Mouse (Mus musculus): Measurements from ENCODE around the gene Tor4a. TPM values are rescaled to one million over a fixed set of nuclear protein-coding genes. Genes with fewer than 3 reads are reported as not detected.

The Tor4a gene
- polyA plus RNA-seq, 1 experiment from 2014 or later: 25.6 TPM

- DNase-seq (ENCODE audit: low spot score): no peak
Measured at GRCm38 (mm10) chr2:25225811-25226379, 29.2 kb upstream of the Tor4a start.

GRCm38 (mm10) chr2:25224766-25225752 is 28.4 kb upstream of the Tor4a start:
- peak; percentile 100 for DNase-seq (ENCODE audit: low spot score)

GRCm38 (mm10) chr2:25224492-25224765 is 27.7 kb upstream of the Tor4a start, which contains the start of gene Tubb4b:
Tubb4b (minus strand) TSS chr2:25224702.
- no peak for DNase-seq (ENCODE audit: low spot score)

- DNase-seq (ENCODE audit: low spot score): peak; percentile 81
Measured at GRCm38 (mm10) chr2:25223681-25224491, 27.2 kb upstream of the Tor4a start.

GRCm38 (mm10) chr2:25221331-25221772 is 24.7 kb upstream of the Tor4a start:
- no peak for DNase-seq (ENCODE audit: low spot score)

GRCm38 (mm10) chr2:25218445-25218844 is 21.8 kb upstream of the Tor4a start, which contains the start of gene Fam166a:
Fam166a (plus strand) TSS chr2:25218745.
- DNase-seq (ENCODE audit: low spot score): no peak

GRCm38 (mm10) chr2:25217666-25218065 is 21.0 kb upstream of the Tor4a start:
- DNase-seq (ENCODE audit: low spot score): no peak

GRCm38 (mm10) chr2:25214444-25214843 is 17.8 kb upstream of the Tor4a start, which contains the start of gene Stpg3:
Stpg3 (minus strand) TSS chr2:25214637.
- no peak for DNase-seq (ENCODE audit: low spot score)

- DNase-seq (ENCODE audit: low spot score): no peak
Measured at GRCm38 (mm10) chr2:25213266-25213865, 16.7 kb upstream of the Tor4a start.

GRCm38 (mm10) chr2:25211121-25211670 is 14.5 kb upstream of the Tor4a start, which contains the start of gene Nelfb:
Nelfb (minus strand) TSS chr2:25211489.
- DNase-seq (ENCODE audit: low spot score): peak; percentile 88

GRCm38 (mm10) chr2:25210686-25211085 is 14.0 kb upstream of the Tor4a start:
- DNase-seq (ENCODE audit: low spot score): no peak

GRCm38 (mm10) chr2:25207593-25207992 is 10.9 kb upstream of the Tor4a start:
- DNase-seq (ENCODE audit: low spot score): no peak

- DNase-seq (ENCODE audit: low spot score): no peak
Measured at GRCm38 (mm10) chr2:25203631-25204214, 7.0 kb upstream of the Tor4a start.

GRCm38 (mm10) chr2:25200631-25201030 is 3.9 kb upstream of the Tor4a start:
- no peak for DNase-seq (ENCODE audit: low spot score)

- DNase-seq (ENCODE audit: low spot score): no peak
Measured at GRCm38 (mm10) chr2:25197946-25198345, 1.3 kb upstream of the Tor4a start.

GRCm38 (mm10) chr2:25197191-25197590 is 505 bp upstream of the Tor4a start:
- DNase-seq (ENCODE audit: low spot score): no peak

GRCm38 (mm10) chr2:25195211-25196156 is 1.2 kb downstream of the Tor4a start:
- peak; percentile 68 for DNase-seq (ENCODE audit: low spot score)

GRCm38 (mm10) chr2:25194486-25195171 is 2.1 kb downstream of the Tor4a start:
- DNase-seq (ENCODE audit: low spot score): peak; percentile 58

- DNase-seq (ENCODE audit: low spot score): no peak
Measured at GRCm38 (mm10) chr2:25194006-25194405, 2.7 kb downstream of the Tor4a start.

Measured in thymus, postnatal 0 days (tissue).